Mouse (Mus musculus) testis, adult 2 months (tissue): ENCODE measurements around the gene Cenpb.

ENCODE experiments used
- CTCF ChIP-seq: fragments of 200-500 bp; IDR thresholded peaks from 2 replicates; pipeline ENCODE4 v1.5.1; 2012; ENCODE audit warnings: low read depth, mild to moderate bottlenecking, inconsistent platforms, low read length, moderate library complexity; ENCODE audit not compliant: control insufficient read depth, insufficient read depth, insufficient replicate concordance
- POLR2A ChIP-seq: fragments of 200-500 bp; IDR thresholded peaks from 2 replicates; pipeline ENCODE4 v1.6.1; 2012; ENCODE audit warnings: low read depth, mild to moderate bottlenecking, inconsistent platforms, low read length, moderate library complexity; ENCODE audit not compliant: control insufficient read depth

- TF ChIP-seq POLR2A (no peak), CTCF (no peak)
Measured at GRCm38 (mm10) chr2:131139287-131139686, 40.6 kb downstream of the Cenpb start.
